Mouse (Mus musculus): ENCODE data around the gene Wbp1l. TPM values are rescaled to one million over a fixed set of nuclear protein-coding genes. Genes with fewer than 3 reads are reported as not detected.

Gene Wbp1l
- total RNA-seq, 2 experiments from 2014 or later: 48.5 to 54.4 TPM

DNA sequence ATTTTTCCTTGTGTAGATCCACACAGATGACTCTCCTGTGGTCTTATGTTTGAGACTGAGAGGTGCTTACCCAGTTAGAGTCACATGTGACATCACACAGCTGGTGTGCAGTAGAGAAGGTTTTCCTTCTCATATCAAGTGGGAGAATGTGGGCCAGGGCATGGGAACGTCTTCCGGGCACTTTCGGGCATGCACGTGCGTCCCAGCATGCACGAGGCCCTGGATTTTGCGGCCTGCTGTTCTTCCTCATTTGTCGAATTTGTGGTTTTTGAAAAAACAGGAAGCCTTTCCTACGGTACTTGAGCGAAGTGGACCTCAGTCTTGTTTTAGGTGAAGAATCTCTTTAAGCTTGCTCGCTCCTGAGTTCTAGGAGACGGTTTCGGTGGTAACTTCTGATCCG, 49.7 kb downstream of the Wbp1l start:
- no peak for DNase-seq (ENCODE audit: low spot score)
- intact Hi-C loops (cut with DNase I): loop anchor here (2.0 kb wide), 1 partner anchor 42 kb away; no protein-coding TSS in a partner anchor

DNA sequence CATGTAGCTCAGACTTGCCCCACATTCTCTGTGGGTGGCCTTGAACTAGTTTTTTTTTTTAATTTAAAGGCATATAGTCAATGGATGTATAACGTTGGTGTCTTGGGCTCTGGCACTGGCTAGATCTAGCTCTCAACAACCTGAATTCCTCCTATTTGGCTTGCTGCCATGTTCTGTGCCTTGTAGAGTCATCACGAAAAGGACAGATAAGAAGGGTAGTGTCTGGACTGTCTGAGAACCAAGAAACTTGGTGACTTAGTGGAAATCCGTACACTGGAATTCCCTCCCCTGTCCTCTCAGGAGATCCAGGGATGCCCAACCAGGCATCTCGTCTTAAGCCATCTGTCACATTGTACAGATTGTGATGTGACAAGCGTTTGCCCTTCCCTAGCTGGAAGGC, 54.3 kb downstream of the Wbp1l start:
- DNase-seq (ENCODE audit: low spot score): no peak
- intact Hi-C loops (cut with DNase I): no loop called here

DNA sequence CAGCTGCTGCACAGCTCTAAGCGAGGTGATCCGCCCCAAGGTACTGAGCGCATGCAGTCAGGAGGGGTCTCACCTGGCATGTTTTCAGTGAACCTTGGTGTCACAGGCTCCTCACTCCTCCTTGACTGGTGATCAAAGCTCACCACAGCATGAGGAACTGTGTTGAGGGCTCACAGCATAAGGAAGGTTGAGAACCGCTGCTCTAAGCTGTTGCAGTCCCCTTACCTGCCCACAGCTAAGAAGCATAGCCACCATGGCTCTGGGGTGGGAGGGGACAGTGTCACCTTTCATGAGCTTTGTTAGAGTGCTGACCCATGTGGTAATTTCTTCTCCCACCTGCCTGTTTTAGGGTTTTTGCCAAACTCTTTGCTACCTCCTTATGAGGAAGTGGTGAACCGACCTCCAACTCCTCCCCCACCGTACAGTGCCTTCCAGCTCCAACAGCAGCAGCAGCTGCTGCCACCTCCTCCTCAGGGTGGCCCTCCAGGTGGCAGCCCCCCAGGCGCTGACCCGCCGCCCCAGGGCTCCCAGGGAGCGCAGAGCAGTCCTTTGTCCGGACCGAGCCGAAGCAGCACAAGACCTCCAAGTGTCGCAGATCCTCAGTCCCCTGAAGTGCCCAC, 54.8 kb downstream of the Wbp1l start:
- intact Hi-C loops (cut with DNase I): no loop called here
- no peak for DNase-seq (ENCODE audit: low spot score)

DNA sequence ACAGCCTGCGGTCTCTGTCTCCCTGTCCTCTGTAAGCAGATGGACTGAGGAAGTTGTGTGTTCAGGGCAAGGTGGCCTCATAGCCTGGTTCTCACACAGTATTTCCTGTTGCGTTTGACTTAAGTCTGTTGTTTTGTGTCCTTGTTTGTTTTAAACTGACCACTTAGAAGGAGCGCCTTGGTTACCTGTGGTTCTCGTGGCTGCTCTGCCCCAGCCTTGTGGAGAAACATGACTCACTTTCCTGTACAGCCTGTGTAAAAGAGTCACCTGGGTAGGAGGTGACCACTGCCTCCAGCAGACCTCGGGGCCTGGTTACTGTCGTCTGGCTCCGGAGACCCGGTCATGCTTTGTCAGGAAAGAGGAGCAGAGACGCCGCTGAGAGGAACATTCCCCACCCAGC, 56.7 kb downstream of the Wbp1l start:
- DNase-seq (ENCODE audit: low spot score): no peak
- intact Hi-C loops (cut with DNase I): loop anchor here (5.0 kb wide), 1 partner anchor 68 kb away; no protein-coding TSS in a partner anchor

- DNase-seq (ENCODE audit: low spot score): no peak
- intact Hi-C loops (cut with DNase I): loop anchor here (5.0 kb wide), 1 partner anchor 69 kb away; no protein-coding TSS in a partner anchor
Measured at GRCm38 (mm10) chr19:46656151-46656840, 57.4 kb downstream of the Wbp1l start.

- DNase-seq (ENCODE audit: low spot score): no peak
- intact Hi-C loops (cut with DNase I): loop anchor here (5.0 kb wide), 1 partner anchor 70 kb away; no protein-coding TSS in a partner anchor
Measured at GRCm38 (mm10) chr19:46657339-46658020, 58.6 kb downstream of the Wbp1l start.

DNA sequence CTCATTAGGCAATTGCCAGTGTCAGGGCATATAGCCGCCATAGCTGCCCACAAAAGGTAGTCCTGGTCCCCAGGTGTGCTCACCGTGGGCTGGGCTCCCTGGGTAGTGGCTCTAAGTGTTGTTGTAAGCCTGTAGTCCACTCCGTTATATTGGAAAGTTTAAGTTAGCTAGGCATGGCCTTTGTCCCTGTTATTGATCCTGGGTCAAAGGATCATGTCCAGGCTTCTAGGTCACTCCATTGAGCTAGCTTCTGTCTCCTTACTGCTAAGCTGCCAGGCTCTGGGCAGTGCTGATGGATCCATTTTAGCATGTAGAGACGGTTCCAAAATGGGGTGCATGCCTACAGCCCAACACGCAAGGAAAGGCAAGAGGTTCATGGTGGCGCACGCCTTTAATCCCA, 59.5 kb downstream of the Wbp1l start:
- DNase-seq (ENCODE audit: low spot score): no peak
- intact Hi-C loops (cut with DNase I): loop anchor here (5.0 kb wide), 1 partner anchor 71 kb away; no protein-coding TSS in a partner anchor

DNA sequence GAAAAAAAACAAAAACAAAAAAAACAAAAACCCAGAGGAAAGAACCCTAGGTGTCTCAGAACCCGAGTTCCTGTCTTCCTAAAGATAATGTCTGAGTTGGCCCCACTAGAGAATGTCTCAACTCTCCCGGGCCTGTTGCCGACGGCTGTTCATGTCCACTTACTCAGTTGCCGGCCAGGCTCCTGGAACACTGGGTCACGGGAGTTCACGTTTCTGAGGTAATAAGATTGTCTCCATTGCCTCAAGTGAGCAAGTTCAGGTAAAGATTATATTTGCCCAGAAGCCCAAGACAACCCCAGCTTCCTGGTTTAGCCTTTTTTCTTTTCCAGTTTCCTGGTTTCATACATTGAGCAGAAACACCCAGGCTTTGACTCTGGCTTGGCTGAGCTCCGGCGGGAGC, 60.0 kb downstream of the Wbp1l start:
- no peak for DNase-seq (ENCODE audit: low spot score)
- intact Hi-C loops (cut with DNase I): loop anchor here (5.0 kb wide), 1 partner anchor 72 kb away; no protein-coding TSS in a partner anchor

DNA sequence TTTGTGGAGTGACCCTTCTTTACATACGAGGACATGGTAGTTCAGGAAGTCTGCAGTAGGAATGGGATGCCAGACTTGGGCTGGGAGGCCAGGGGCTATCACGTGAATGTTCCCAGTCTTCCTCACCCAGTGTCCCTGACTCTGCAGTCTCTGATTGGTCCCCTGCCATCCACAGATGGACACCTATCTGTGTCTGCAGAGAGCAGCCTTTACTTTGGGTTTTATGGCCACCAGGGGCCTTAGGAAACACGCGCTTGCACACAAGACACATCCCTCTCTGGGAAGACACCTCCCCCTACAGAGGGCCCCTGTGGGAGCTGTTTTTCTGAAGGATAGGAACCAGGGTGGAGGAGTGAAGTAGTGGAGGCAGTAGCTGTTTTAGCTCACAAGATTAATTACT, 62.6 kb downstream of the Wbp1l start:
- intact Hi-C loops (cut with DNase I): no loop called here
- no peak for DNase-seq (ENCODE audit: low spot score)

GRCm38 (mm10) chr19:46662214-46662613, 63.3 kb downstream of the Wbp1l start:
- DNase-seq (ENCODE audit: low spot score): no peak
- intact Hi-C loops (cut with DNase I): no loop called here

DNA sequence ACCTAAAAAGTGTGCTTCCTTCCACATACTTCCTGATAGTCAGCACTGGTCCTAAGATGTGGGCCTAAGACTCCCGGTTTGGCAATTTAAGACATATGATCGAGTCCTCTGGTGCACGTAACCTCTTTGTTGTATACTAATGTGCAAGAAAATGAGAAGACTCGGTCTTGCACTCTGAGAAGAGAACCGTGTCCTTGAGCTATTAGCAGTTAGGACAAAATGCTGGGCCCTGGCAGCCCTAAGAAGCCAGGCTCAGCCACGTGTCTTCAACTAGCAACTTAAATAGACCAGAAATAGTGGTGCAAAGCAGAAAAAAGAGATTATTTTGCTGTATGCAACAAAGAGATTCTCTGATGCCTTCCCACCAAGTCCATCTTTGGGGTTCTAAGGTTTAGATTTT, 63.9 kb downstream of the Wbp1l start:
- intact Hi-C loops (cut with DNase I): no loop called here
- no peak for DNase-seq (ENCODE audit: low spot score)

- intact Hi-C loops (cut with DNase I): no loop called here
- no peak for DNase-seq (ENCODE audit: low spot score)
Measured at GRCm38 (mm10) chr19:46665474-46665873, 66.6 kb downstream of the Wbp1l start.

DNA sequence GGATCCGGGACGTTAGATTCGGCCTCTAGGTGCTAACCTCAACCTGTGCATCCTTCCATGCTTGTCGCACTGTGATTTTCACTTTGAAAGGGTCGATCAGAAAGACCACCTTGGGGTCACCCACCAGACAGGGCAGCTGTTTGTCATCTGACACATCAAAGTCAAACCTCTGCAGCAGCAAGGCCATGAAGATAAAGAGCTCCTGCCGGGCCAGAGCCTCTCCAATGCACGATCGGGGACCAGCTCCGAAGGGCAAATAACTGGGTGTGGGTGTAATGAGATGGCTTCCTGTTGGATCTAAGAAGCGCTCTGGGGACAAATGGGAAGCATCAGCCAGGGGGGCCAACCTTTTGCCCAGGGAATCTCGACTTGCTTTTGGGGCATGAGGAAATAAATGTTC, 68.4 kb downstream of the Wbp1l start:
- DNase-seq (ENCODE audit: low spot score): no peak
- intact Hi-C loops (cut with DNase I): no loop called here

GRCm38 (mm10) chr19:46668263-46668662, 69.4 kb downstream of the Wbp1l start:
- no peak for DNase-seq (ENCODE audit: low spot score)
- intact Hi-C loops (cut with DNase I): no loop called here

GRCm38 (mm10) chr19:46669802-46670201, 70.9 kb downstream of the Wbp1l start:
- DNase-seq (ENCODE audit: low spot score): no peak
- intact Hi-C loops (cut with DNase I): loop anchor here (1.0 to 10.0 kb wide), 3 partner anchors 70 to 325 kb away; no protein-coding TSS in a partner anchor

- no peak for DNase-seq (ENCODE audit: low spot score)
- intact Hi-C loops (cut with DNase I): loop anchor here (1.0 to 10.0 kb wide), 3 partner anchors 70 to 324 kb away; no protein-coding TSS in a partner anchor
Measured at GRCm38 (mm10) chr19:46670691-46671090, 71.8 kb downstream of the Wbp1l start.

GRCm38 (mm10) chr19:46672766-46673418, 74.0 kb downstream of the Wbp1l start, which contains the start of gene Cyp17a1:
Gene Cyp17a1, minus strand, starts transcription at chr19:46673172.
- intact Hi-C loops (cut with DNase I): loop anchor here (10.0 kb wide), 1 partner anchor 322 kb away; no protein-coding TSS in a partner anchor
- DNase-seq (ENCODE audit: low spot score): no peak

DNA sequence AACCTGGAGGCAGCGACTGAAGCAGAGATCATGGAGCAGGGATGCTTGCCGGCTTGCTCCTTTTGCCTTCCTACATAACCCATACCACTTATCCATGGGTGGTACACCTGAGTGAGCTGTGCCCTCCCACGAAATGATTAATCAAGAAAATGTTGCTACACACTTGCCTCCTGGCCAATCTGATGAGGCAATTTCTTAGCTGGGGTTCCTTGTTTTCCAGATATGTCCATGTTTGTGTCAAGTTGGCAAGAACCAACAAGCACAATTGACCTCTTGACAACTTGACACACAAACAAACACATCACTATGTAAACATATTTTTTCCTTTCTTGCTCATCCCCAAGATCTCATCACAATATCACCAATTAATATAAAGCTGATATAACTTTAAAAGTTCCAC, 76.8 kb downstream of the Wbp1l start:
- no peak for DNase-seq (ENCODE audit: low spot score)
- intact Hi-C loops (cut with DNase I): loop anchor here (10.0 kb wide), 1 partner anchor 319 kb away; no protein-coding TSS in a partner anchor

DNA sequence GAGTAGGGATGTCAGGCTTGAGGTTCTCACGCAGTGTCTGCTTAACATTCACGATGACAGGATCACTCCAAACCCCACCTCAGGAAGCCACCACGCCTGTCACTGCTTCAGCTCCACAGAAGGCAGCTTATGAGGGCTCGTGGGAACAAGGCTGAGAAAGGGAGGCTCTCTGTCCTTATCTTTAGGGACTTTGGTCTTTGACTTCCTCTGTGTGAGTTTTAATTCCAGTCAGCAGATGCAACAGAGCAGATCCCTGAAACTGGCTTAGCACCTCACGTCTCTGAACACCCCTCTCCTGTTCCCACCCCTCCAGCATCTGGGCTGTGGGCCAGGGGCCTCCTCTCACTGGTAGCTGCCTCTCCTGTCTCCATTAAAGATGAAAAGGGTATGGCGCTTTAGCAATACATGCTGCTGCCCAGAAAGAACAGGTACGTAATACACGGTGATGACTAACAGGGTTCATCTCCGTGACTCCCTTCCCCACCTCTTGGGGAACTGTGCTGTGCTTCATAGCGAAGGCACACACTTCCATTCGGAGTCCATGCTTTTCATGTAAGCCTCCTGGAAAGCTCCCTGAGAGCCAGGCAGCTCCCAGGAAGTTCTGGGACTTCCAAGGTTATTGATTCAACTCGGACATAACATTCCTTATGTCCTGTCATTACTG, 81.0 kb downstream of the Wbp1l start:
- intact Hi-C loops (cut with DNase I): loop anchor here (10.0 kb wide), 1 partner anchor 315 kb away; no protein-coding TSS in a partner anchor

More for the DNA sequence above, 81.0 kb downstream of the Wbp1l start:
- no peak for DNase-seq (ENCODE audit: low spot score)

Data from heart, postnatal 25 days (tissue).